Mouse (Mus musculus): Measurements from ENCODE around the gene B230104I21Rik.

- TF ChIP-seq CTCF (IDR thresholded peaks at IDR 0.05; ENCODE audit: extremely low read depth, insufficient read length, insufficient replicate concordance, low read depth, low read length) (no peak), POLR2A (IDR thresholded peaks at IDR 0.05; ENCODE audit: low read depth, low read length) (no peak)
Measured at GRCm38 (mm10) chr4:154366836-154367235, 30.9 kb downstream of the B230104I21Rik start.
